Mouse (Mus musculus): ENCODE measurements around the gene Hba-a2.

GRCm38 (mm10) chr11:32303455-32303854, 7.2 kb downstream of the Hba-a2 start:
- TF ChIP-seq POLR2A (IDR thresholded peaks at IDR 0.05; ENCODE audit: low read depth, low read length) (no peak), CTCF (IDR thresholded peaks at IDR 0.05; ENCODE audit: extremely low read depth, insufficient read length, insufficient replicate concordance, low read depth, low read length) (no peak)

Measured in small intestine, adult 2 months (tissue).